Mouse (Mus musculus) heart, postnatal 10 days (tissue): ENCODE data around the gene Dynlt3. TPM values are rescaled to one million over a fixed set of nuclear protein-coding genes. Genes with fewer than 3 reads are reported as not detected.
"Not testable (repeated sequence)": the region's sequence is repeated elsewhere in the genome, so short reads cannot be mapped to it uniquely, and the experiment has no call there.

Source experiments
- DNase-seq, 2 experiments: peaks; one replicate each; pipeline ENCODE4 v3.0.0; 2021
- intact Hi-C: fragments of 180-260 bp; cut with DNase I; formaldehyde crosslinking; loops from one replicate; pipeline ENCODE4 v1.15.1; 2025
- total RNA-seq, 2 experiments: library from RNA; stranded (reverse); gene quantifications; 2 replicates each; pipeline ENCODE4 v1.2.3; 2021

The Dynlt3 gene
- 10 to 100 TPM; 58.9 to 69.0 TPM for total RNA-seq

GRCm38 (mm10) chrX:9662391-9663111 is at the start of gene Dynlt3:
Gene Dynlt3, minus strand, starts transcription at chrX:9663003.
- DNase-seq: peak; percentile 82
- intact Hi-C loops: no loop called here

GRCm38 (mm10) chrX:9699815-9700214 is 37.0 kb upstream of the Dynlt3 start:
- DNase-seq: no peak
- intact Hi-C loops: no loop called here

- DNase-seq: no peak
- intact Hi-C loops: no loop called here
Observed at GRCm38 (mm10) chrX:9695997-9696396, 33.2 kb upstream of the Dynlt3 start.

GRCm38 (mm10) chrX:9672040-9672439 is 9.2 kb upstream of the Dynlt3 start:
- intact Hi-C loops: no loop called here
- DNase-seq: no peak

GRCm38 (mm10) chrX:9671418-9671817 is 8.6 kb upstream of the Dynlt3 start:
- intact Hi-C loops: no loop called here
- DNase-seq: no peak

DNA sequence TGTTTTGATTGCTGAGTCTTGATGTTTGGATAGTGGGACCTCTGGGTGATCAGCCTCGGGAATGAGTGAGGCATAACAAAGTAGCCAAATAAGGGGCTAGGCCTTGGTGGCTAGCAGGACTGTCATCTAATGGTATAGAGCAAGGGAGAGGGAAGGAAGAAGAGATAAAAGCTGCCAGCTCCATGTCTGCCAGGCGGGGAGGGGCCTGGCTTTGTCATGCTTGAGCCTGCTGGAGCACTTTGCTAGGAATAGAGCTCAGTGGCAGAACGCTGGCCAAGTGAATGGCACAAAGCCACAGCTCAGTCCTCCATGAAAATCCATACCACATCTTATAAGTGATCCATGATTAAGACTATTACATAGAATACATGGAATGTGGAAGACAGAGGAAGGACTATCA is 10.0 kb downstream of the Dynlt3 start:
- peak in 1 of 2 experiments; percentile 2 for DNase-seq
- intact Hi-C loops: no loop called here

DNA sequence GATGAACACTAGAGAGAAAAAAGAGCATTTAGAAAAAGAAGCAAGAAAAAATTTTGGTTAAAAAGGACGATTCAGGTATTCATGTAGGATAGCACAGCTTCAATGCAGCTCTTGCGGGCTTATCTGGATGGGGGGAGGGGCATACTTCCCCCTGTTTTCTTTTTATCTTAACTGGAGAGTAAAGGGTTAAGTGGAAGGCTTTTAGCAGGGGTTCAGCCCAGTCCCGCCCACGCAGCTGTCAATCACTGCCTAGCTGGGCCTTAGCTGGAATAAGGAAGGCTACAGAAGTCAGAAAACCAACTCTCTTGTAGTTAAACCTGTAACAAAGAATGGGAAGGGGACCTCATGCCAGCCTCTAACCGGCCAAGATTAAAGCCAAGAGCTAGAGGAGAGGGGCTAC is 22.2 kb downstream of the Dynlt3 start:
- DNase-seq, intact Hi-C loops: not testable (repeated sequence)

DNA sequence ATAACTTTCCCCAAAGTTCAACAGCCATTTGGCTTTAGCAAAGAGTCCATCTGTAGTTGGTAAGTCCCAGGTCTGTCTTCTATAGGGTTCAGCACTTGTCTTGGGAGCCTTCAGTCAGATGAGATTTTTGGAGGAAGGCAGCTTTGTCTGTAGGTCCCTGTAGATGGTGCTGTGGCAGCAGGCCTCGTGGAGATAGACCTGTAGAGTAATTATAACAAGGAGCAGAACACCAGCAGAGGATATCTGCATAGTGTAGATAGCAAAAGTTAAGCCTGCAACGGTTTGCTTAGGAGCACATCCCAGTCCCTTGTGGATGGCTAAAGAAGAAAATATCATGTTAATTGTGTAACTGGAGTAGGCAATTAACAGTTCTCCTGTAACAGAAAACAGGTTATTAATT is 22.7 kb downstream of the Dynlt3 start:
- intact Hi-C loops, DNase-seq: not testable (repeated sequence)

Other genes with a start within 250 kb of the Dynlt3 start
- gene Cybb, start 175.2 kb downstream of the Dynlt3 start, total RNA-seq: 1 to 10 TPM; 3.7 to 3.9 TPM
- gene H2al1o, start 90.6 kb downstream of the Dynlt3 start, total RNA-seq: not detected
- not detected for gene Hypm, start 183.9 kb upstream of the Dynlt3 start, total RNA-seq
- gene H2al3, start 186.7 kb upstream of the Dynlt3 start, total RNA-seq: not detected
- under 1 TPM in 1 of 2 experiments, not detected in 1; 0.12 TPM for gene Sytl5, start 222.6 kb upstream of the Dynlt3 start, total RNA-seq